Mouse (Mus musculus) c-Kit-positive CD71-positive TER-119-positive erythroid progenitor cells, embryonic 14.5 days (primary cell): ENCODE measurements around the gene Lhfpl3.
"Not testable (repeated sequence)": the region's sequence is repeated elsewhere in the genome, so short reads cannot be mapped to it uniquely, and the experiment has no call there.

Experiments used
- DNase-seq: peaks from one replicate; pipeline ENCODE4 v3.0.0-alpha.2; 2013; ENCODE audit warnings: low spot score

Gene Lhfpl3

DNA sequence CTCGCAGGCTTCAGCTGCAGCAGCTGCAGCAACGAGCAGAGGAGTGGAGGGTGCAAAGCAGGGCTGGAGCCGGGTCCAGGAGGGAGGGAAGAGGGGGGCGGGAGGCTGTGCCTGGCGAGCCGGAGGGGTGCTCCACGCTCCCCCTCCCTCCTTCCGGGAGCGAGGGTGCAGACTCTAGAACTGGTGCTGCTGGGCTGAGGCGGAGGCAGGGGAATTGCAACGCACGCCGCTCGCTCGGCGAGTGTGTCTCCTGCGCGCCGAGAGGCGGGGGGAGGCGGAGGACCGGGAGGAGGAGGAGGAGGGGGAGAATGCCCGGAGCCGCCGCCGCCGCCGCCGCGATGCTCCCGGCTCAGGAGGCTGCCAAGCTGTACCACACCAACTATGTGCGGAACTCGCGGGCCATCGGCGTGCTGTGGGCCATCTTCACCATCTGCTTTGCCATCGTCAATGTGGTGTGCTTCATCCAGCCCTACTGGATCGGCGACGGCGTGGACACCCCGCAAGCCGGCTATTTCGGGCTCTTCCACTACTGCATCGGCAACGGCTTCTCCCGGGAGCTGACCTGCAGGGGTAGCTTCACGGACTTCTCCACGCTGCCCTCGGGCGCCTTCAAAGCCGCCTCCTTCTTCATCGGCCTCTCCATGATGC is at the start of gene Lhfpl3:
Gene Lhfpl3 (plus strand): TSS at position 175 of the 648 bp plus-strand sequence.
- DNase-seq = no peak

DNA sequence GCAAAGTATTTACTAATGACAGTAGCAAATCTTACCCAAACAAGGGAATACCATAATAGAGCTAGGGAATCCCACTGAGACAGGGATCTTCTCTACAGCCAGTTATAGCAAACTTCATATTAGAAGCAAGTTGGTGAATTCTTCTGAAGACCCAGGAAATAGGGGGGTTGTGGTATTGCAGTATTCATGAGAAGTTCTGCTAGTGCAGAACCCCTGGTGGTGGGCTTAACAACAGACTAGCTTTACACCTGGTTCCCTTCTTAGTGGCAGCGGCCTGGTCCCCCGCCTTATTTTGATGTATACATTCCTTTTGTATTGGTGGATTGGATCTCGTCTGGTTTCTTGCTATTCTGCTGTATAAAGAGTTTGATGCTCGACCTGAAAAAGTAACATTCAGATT is 39.6 kb upstream of the Lhfpl3 start:
- not testable (repeated sequence) for DNase-seq

DNA sequence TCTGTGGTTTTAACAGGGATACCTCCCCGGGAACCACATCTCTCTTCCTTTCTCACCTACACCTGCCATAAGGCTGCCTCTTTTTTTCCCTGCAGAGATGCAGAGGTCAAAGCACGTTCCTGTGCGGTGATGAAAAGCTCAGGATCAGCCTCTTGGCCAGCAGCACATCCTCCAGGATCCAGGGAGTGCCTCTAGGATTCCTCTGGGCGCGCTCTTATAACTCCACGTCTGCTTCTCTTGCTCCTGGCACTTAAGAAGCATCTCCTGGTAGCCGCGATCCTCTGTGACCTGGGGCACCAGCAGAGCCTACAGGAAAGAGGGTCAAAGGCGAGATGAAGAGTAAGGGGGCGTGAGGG is 352 bp upstream of the Lhfpl3 start:
- DNase-seq = no peak

DNA sequence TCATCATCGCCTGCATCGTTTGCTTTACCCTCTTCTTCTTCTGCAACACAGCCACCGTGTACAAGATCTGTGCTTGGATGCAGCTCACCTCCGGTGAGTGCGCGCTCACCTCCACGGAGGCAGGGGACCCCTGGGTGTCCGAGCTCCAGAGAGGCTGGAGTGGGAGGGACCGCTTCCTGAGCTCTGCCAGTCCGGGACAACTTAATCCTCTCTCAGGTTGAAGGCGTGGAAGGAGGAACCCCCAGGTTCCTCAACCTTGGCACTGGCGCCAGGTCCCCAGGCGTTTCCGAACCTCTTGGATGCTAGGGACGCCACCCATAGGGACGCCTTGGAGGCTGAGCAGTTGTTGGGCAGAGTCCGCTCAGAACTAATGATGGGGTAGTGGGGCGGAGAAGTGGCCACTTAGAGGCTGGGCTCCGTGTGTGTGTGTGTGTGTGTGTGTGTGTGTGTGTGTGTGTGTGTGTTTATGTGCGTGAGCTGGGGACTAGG is 718 bp downstream of the Lhfpl3 start:
- no peak for DNase-seq

- no peak for DNase-seq
These were observed 1.4 kb downstream of the Lhfpl3 start for GRCm38 (mm10) chr5:22747305-22747704.

GRCm38 (mm10) chr5:22757261-22757660 is 11.4 kb downstream of the Lhfpl3 start:
- DNase-seq = no peak

GRCm38 (mm10) chr5:22770726-22771125 is 24.9 kb downstream of the Lhfpl3 start:
- no peak for DNase-seq

DNA sequence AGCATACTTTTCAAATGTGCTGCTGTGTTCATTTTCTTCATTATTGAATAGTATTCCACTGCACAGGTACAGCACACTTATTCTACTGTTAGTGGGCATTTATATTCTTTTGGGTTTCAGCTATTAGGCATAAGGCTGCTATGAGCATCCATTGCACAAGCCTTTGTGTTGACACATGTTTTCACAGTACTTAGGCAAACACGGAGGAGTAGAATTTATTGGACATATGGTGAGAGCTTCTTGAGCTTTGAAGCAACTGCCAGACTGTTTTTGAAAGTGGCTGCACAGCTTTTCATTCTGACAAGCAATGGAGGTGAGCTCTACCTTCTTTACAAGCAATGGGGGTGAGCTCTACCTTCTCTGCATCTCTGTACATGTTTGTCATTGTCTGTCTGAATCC is 49.5 kb downstream of the Lhfpl3 start:
- DNase-seq = no peak

DNA sequence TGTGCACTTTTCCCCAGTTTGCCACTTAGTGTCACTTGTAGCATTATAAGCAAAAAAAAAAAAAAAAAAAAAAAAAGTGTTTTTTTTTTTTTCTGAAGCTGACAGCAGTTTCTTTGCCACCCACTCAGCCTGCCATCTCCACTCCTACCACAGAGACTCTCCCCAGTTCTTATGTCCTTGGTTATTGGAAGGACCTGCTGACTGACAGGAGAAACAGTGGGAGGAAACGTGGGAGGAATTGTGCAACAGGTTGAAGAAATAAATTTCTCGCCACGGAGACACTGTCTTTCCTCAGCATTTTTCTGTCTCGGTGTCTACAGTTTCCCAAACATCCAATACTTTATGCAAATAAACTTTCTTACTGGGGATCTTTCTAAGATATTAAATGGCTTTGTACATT is 67.6 kb downstream of the Lhfpl3 start:
- no peak for DNase-seq

DNA sequence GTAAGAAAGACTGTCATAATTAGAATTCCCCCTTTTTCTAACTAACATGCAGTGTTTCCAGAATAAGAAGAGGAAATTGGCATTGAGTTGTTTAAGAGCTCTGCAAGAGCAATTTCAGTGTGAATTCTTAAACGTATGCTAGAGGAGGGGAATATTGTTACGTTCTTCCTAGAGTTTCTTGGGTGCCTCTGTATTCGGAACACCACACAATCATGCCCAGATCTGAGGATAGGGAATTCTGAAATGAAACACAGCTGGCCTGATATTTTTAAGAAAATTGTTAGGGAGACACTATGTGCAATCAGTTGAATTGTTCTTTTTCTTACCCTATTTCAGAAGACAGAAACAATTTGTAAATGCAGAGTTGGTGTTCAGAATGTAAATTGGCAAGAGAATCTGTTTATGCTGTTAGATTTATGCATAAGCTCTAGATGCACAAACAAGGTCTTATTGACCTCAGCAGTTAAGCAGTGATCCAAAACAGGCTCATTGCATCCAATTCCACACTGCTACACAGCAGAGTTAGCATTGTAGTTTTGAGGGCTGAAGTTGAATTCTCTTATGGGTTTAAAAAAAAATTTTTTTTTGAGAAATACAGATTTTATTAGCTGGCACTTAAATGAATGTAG is 84.1 kb downstream of the Lhfpl3 start:
- no peak for DNase-seq

GRCm38 (mm10) chr5:22851572-22851971 is 105.7 kb downstream of the Lhfpl3 start:
- no peak for DNase-seq

- no peak for DNase-seq
These were observed 107.6 kb downstream of the Lhfpl3 start for GRCm38 (mm10) chr5:22853503-22853902.

- no peak for DNase-seq
These were observed 110.6 kb downstream of the Lhfpl3 start for GRCm38 (mm10) chr5:22856480-22856879.

DNA sequence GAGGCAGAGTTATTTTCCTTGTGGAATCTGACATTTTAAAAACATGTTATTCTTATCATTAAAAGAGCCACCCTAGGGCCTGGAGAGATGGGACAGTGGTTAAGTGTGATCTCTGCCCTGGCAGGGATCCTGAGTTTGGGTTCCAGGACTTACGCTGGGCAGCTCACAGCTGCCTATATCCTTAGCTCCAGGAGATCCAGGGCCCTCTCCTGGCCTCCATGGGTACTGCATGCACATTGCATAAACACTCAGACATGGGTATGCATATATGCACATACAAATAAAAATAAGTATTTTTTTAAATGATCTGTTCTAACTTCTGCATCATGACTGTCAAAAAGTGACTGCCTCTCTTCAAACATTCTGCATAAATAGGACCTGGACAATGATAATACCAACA is 115.5 kb downstream of the Lhfpl3 start:
- peak; percentile 0 for DNase-seq

DNA sequence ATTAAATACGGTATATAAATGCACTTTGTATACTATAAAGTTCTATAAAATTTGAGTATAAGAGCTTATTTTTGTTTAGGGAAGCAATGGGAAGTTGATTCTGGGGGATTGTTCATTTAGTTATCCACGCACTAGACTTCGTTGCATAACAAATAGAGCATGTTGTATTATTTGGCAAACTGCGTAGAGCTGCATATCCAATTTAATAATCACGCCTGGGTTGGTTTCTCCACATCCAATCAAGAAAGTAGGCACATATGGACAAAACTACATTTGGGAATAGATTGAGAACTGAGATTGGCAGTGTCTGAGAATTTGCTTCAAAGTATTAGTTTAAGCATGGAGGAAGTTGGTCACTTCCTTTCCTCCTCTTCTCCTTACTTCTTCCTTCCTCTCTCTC is 123.2 kb downstream of the Lhfpl3 start:
- no peak for DNase-seq

DNA sequence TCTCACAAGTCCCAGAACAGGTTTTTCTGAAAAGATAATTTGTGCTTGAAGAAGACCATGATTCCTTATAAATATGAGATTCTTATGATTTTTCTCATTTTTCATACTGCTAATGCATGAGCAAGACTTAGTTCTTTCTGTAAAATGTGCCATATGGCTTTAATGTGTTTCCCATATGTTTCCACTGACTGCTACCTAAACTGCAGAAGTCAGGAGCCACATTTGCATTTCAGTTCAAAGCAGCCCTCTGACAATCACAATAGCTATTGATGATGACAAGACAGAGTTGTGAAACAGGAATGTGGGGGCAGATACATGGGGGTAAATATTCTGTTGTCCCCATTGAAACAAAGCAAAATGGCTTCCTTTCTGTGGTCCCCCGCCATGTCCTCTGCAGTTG is 126.6 kb downstream of the Lhfpl3 start:
- DNase-seq = no peak

GRCm38 (mm10) chr5:22888345-22888744 is 142.5 kb downstream of the Lhfpl3 start:
- DNase-seq = no peak

DNA sequence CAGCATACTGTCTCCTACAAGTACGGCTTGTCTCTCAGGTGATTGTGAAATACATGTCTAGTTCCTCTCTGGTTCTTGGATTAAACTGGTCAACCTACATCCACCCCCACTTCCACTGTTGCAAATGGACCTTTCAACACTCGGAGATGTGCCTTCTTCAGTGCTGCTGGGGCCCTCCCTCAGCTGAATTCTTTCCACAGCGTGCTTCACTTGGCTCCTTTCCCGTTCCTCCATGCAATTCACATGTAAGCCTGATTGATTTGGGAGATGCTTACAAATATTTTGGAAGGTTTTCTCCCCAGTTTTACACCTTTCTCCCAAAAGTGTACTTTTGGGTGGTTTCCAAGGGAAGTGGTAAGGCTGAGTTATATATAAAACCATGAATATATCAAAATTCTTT is 143.6 kb downstream of the Lhfpl3 start:
- DNase-seq = no peak

DNA sequence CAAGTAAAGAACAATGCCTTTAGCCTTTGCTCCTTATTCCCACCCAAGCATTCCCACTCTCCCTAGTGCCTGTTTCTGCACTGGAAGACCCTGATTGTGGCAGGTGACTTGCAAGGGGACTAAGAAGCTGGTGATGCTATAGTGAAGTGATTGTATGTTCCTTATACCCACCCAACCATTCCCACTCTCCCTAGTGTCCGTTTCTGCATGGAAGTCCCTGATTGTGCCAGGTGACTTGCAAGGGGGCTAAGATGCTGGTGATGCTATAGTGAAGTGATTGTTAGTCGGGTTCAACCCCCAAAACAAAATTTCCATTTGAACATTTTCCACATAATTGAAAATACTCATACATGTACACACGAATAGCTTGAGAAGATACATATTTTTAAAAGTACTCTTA is 151.4 kb downstream of the Lhfpl3 start:
- no peak for DNase-seq

DNA sequence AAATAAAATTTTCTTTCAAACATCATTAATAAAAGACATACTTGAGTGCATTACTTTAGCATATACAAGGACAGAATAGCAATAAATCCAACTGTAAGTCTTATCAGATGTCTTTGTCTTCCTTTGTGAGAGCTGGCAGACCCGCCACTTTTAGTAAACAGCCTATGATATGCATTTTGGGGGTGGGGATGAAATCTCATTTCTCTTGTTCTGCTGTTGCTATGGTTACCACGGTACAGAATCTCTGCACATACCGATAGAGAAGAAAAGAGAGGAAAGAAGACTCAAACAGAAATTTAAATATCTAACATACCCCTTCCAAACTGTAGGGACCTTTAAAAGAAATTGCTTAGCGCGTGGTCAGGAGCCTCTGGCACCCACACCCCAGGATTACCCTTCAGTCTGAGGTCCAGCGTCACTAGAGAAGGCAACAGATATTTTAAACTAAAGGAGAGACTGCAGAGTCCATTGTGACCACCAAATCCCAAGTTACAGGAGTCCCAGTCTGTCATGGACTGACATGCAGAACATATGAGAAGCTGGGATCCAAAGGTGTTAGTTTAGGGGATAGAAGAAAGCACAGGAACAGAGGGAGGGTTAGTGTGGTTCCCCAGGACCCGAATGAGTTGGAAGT is 151.9 kb downstream of the Lhfpl3 start:
- DNase-seq = no peak

GRCm38 (mm10) chr5:22898593-22898992 is 152.7 kb downstream of the Lhfpl3 start:
- DNase-seq = no peak

DNA sequence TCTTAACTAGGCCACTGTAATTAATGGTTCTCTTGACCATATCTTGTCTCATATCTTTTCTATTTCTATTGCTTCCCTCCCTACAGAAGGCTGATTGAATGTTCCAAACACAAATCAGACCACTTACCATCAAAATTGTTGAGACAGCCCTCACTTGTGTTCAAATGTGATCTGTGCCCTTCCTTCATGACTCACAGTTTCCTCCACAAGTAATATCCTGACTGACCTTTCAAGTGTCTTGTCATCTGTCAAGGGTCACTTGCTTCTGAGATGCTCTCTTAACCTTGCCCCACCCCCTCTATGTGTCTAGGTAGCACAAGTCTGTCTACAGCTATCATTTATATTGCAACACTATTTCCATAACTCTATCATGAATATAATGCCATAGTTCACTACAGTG is 154.1 kb downstream of the Lhfpl3 start:
- no peak for DNase-seq

DNA sequence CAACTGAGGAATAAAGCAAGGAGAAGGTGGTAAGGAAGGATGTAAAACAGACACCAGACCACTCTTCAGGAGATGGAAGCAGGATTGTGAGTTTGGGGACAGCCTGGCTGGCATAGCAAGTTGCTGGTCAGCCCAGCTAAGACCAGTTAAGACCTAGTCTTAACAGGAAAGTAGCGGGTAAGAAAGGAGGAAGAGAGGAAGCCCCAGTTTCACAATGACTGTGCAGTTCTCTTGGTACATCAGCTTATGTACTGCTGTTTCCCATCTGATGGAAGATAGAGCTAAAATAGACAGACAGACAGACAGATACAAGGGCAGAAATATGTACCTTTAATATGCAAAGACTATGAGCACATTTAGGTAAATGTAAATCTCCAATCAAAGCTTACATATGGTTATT is 171.3 kb downstream of the Lhfpl3 start:
- DNase-seq = no peak

- no peak for DNase-seq
These were observed 180.3 kb downstream of the Lhfpl3 start for GRCm38 (mm10) chr5:22926171-22926570.
